Mouse (Mus musculus): ENCODE data around the gene Gm21969. TPM values are rescaled to one million over a fixed set of nuclear protein-coding genes. Genes with fewer than 3 reads are reported as not detected.
A peak's percentile ranks its signal among the peaks of the same experiment; 100 is the strongest.

Gm21969 gene
- total RNA-seq, 2 experiments from 2014 or later = not detected

- intact Hi-C loops (cut with DNase I) = no loop called here
- DNase-seq = peak in 1 of 2 experiments; percentile 23
Measured at GRCm38 (mm10) chr4:139641829-139642425, 38.9 kb downstream of the Gm21969 start.

GRCm38 (mm10) chr4:139643972-139644371 lies 41.0 kb downstream of the Gm21969 start:
- intact Hi-C loops (cut with DNase I) = loop anchor here (1.0 to 2.0 kb wide), 2 partner anchors 27 to 214 kb away; no protein-coding TSS in a partner anchor
- DNase-seq = peak; percentile 74 to 85

GRCm38 (mm10) chr4:139646916-139647315 lies 43.9 kb downstream of the Gm21969 start:
- DNase-seq = no peak
- intact Hi-C loops (cut with DNase I) = no loop called here

GRCm38 (mm10) chr4:139650086-139650743 lies 47.2 kb downstream of the Gm21969 start:
- DNase-seq = no peak
- intact Hi-C loops (cut with DNase I) = no loop called here

- intact Hi-C loops (cut with DNase I) = no loop called here
- no peak for DNase-seq
Measured at GRCm38 (mm10) chr4:139650907-139651306, 47.9 kb downstream of the Gm21969 start.

- intact Hi-C loops (cut with DNase I) = no loop called here
- no peak for DNase-seq
Measured at GRCm38 (mm10) chr4:139653238-139653637, 50.3 kb downstream of the Gm21969 start, which contains the start of gene Tas1r2. Gene Tas1r2, plus strand, starts transcription at chr4:139653538.

GRCm38 (mm10) chr4:139661897-139662296 lies 58.9 kb downstream of the Gm21969 start:
- DNase-seq = no peak
- intact Hi-C loops (cut with DNase I) = no loop called here

- intact Hi-C loops (cut with DNase I) = no loop called here
- no peak for DNase-seq
Measured at GRCm38 (mm10) chr4:139667632-139668031, 64.6 kb downstream of the Gm21969 start.

- intact Hi-C loops (cut with DNase I) = loop anchor here (2.0 kb wide), 1 partner anchor 25 kb away; no protein-coding TSS in a partner anchor
Measured at GRCm38 (mm10) chr4:139669847-139670246, 66.9 kb downstream of the Gm21969 start.

GRCm38 (mm10) chr4:139675696-139676095 lies 72.7 kb downstream of the Gm21969 start:
- intact Hi-C loops (cut with DNase I) = no loop called here
- no peak for DNase-seq

More at GRCm38 (mm10) chr4:139669847-139670246, 66.9 kb downstream of the Gm21969 start:
- DNase-seq = peak; percentile 57 to 70

GRCm38 (mm10) chr4:139683728-139684638 lies 81.0 kb downstream of the Gm21969 start:
- intact Hi-C loops (cut with DNase I) = loop anchor here (1.0 kb wide), 1 partner anchor 174 kb away; no protein-coding TSS in a partner anchor
- DNase-seq = no peak

GRCm38 (mm10) chr4:139684639-139685017 lies 81.6 kb downstream of the Gm21969 start:
- intact Hi-C loops (cut with DNase I) = loop anchor here (1.0 kb wide), 1 partner anchor 174 kb away; no protein-coding TSS in a partner anchor
- peak; percentile 45 to 75 for DNase-seq

- intact Hi-C loops (cut with DNase I) = no loop called here
- DNase-seq = no peak
Measured at GRCm38 (mm10) chr4:139688058-139688457, 85.1 kb downstream of the Gm21969 start.

GRCm38 (mm10) chr4:139689627-139690269 lies 86.8 kb downstream of the Gm21969 start:
- no peak for DNase-seq
- intact Hi-C loops (cut with DNase I) = no loop called here

- intact Hi-C loops (cut with DNase I) = no loop called here
- DNase-seq = no peak
Measured at GRCm38 (mm10) chr4:139693315-139693714, 90.3 kb downstream of the Gm21969 start.

- DNase-seq = no peak
- intact Hi-C loops (cut with DNase I) = no loop called here
Measured at GRCm38 (mm10) chr4:139697755-139698154, 94.8 kb downstream of the Gm21969 start.

- no peak for DNase-seq
- intact Hi-C loops (cut with DNase I) = no loop called here
Measured at GRCm38 (mm10) chr4:139698602-139699001, 95.6 kb downstream of the Gm21969 start.

- intact Hi-C loops (cut with DNase I) = no loop called here
- DNase-seq = no peak
Measured at GRCm38 (mm10) chr4:139702914-139703313, 99.9 kb downstream of the Gm21969 start.

- intact Hi-C loops (cut with DNase I) = no loop called here
- DNase-seq = no peak
Measured at GRCm38 (mm10) chr4:139703468-139703867, 100.5 kb downstream of the Gm21969 start.

GRCm38 (mm10) chr4:139705986-139706385 lies 103.0 kb downstream of the Gm21969 start:
- intact Hi-C loops (cut with DNase I) = no loop called here
- DNase-seq = no peak

Measured in heart, postnatal 14 days (tissue).